Mouse (Mus musculus) E14TG2a.4 (cell line): ENCODE results near the gene Traf4.

ENCODE experiments used
- CTCF ChIP-seq: conservative IDR thresholded peaks from 2 replicates; pipeline ENCODE4 v1.5.1; 2014; ENCODE audit warnings: low read length
- NANOG ChIP-seq: IDR thresholded peaks from 2 replicates; pipeline ENCODE4 v1.6.1; 2014; ENCODE audit warnings: borderline replicate concordance, low read length, mixed read lengths

DNA sequence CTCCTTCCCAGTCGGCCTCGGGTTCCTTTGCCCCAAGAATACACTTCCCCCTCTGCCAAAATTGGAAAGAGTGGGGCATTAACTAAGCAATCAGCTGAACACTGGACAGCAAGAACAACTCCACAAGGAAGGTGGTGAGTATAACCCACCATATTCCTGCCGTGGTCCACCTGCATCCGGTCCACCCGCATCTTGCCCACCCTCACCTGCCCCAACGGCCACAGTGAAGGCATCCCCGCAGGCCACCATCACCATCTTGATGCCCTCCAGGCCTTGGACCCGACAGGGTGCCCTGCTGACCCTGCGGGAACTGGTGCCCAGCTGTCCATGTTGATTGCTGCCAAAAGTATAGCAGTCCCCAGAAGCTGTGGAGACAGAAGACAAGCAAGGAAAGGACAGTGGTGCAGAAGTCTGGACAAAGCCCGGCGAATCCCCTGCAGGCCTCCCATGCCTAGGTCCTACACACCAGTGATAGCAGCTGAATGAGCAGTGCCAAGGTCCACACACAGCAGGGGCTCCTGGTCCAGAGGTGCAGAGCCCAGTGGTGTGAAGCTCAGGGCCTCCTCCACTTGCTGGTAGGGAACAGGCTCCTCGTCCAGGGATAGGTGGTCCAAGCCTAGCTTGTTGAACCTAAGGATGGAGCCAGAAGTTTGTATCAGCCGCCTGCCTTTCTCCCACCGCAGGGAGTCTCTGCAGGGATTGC is 2.0 kb upstream of the Traf4 start:
- no peak for TF ChIP-seq CTCF
- no peak for TF ChIP-seq NANOG
